Mouse (Mus musculus) thymus, postnatal 25 days (tissue): ENCODE measurements around the gene Nmur1.
A peak's percentile ranks its signal among the peaks of the same experiment; 100 is the strongest.

ENCODE experiments used
- DNase-seq: peaks from one replicate; pipeline ENCODE4 v3.0.0; 2022

Gene Nmur1

GRCm38 (mm10) chr1:86440171-86440886, 14.3 kb upstream of the Nmur1 start:
- DNase-seq: peak; percentile 91

GRCm38 (mm10) chr1:86439487-86440170, 13.6 kb upstream of the Nmur1 start:
- DNase-seq: no peak

GRCm38 (mm10) chr1:86438501-86438900, 12.5 kb upstream of the Nmur1 start:
- DNase-seq: no peak

- DNase-seq: no peak
Observed at GRCm38 (mm10) chr1:86438014-86438319, 11.9 kb upstream of the Nmur1 start.

- DNase-seq: no peak
Observed at GRCm38 (mm10) chr1:86437219-86438013, 11.4 kb upstream of the Nmur1 start.

GRCm38 (mm10) chr1:86435302-86435821, 9.3 kb upstream of the Nmur1 start:
- DNase-seq: no peak

GRCm38 (mm10) chr1:86434439-86435201, 8.6 kb upstream of the Nmur1 start:
- peak; percentile 95 for DNase-seq

GRCm38 (mm10) chr1:86434001-86434400, 8.0 kb upstream of the Nmur1 start:
- DNase-seq: no peak

GRCm38 (mm10) chr1:86433359-86433758, 7.3 kb upstream of the Nmur1 start:
- DNase-seq: no peak

- no peak for DNase-seq
Observed at GRCm38 (mm10) chr1:86432778-86433177, 6.8 kb upstream of the Nmur1 start.

- peak; percentile 81 for DNase-seq
Observed at GRCm38 (mm10) chr1:86430056-86430455, 4.0 kb upstream of the Nmur1 start.

GRCm38 (mm10) chr1:86424835-86425547, 1.0 kb downstream of the Nmur1 start:
- peak; percentile 25 for DNase-seq

- DNase-seq: peak; percentile 63
Observed at GRCm38 (mm10) chr1:86424336-86424735, 1.7 kb downstream of the Nmur1 start.

GRCm38 (mm10) chr1:86423879-86424278, 2.1 kb downstream of the Nmur1 start:
- peak; percentile 75 for DNase-seq

GRCm38 (mm10) chr1:86421007-86421406, 5.0 kb downstream of the Nmur1 start:
- DNase-seq: no peak

- peak; percentile 47 for DNase-seq
Observed at GRCm38 (mm10) chr1:86416321-86416720, 9.7 kb downstream of the Nmur1 start.

- DNase-seq: peak; percentile 66
Observed at GRCm38 (mm10) chr1:86415612-86416184, 10.3 kb downstream of the Nmur1 start.

- no peak for DNase-seq
Observed at GRCm38 (mm10) chr1:86415144-86415543, 10.9 kb downstream of the Nmur1 start.

- no peak for DNase-seq
Observed at GRCm38 (mm10) chr1:86414715-86415114, 11.3 kb downstream of the Nmur1 start.

- DNase-seq: no peak
Observed at GRCm38 (mm10) chr1:86409476-86409875, 16.6 kb downstream of the Nmur1 start.

GRCm38 (mm10) chr1:86408515-86408914, 17.5 kb downstream of the Nmur1 start:
- no peak for DNase-seq

- peak; percentile 41 for DNase-seq
Observed at GRCm38 (mm10) chr1:86406914-86407313, 19.1 kb downstream of the Nmur1 start.
